Mouse (Mus musculus): ENCODE measurements at regions not wholly inside any gene's neighbourhood (a gene's known extent, or its start where the extent isn't known, plus 50 kb on each side); places are given as distances from the start of the nearest gene placed in this dataset.
"Not testable (repeated sequence)": the region's sequence is repeated elsewhere in the genome, so short reads cannot be mapped to it uniquely, and the experiment has no call there.

DNA sequence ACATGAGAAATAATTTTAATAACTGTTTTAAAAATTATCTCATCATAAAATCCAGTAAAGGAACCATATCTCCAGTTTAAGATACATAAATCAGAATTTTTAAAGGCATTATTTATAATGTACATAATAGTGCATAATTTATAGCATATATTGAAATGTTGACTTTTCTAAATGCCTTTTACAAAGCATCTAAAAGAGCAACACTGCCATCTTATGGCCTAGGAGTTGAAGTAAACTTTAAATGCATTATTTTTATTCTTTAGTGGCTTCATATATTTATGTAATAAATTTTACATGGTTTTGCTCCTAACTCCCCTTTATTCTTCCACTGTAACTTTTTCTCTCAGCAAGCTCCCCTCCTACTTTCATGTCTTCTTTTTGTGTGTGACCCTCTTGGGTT is 90.6 kb downstream of the 4921511C20Rik start:
- Histone ChIP-seq H3K4me3 (ENCODE audit: low read depth, low read length) (no peak overlapping the region), H3K27ac (ENCODE audit: low read depth, low read length) (no peak overlapping the region), H3K27me3 (ENCODE audit: insufficient read depth, low read length) (no peaks in the 10 kb centered on the region), H3K4me1 (ENCODE audit: insufficient read depth, low read length) (no peaks in the 10 kb centered on the region), H3K36me3 (ENCODE audit: insufficient read depth, low read length) (no peaks in the 10 kb centered on the region), H3K9me3 (ENCODE audit: low read length) (no peaks in the 10 kb centered on the region), H3K9ac (replicated peaks; ENCODE audit: low read length, poor library complexity, severe bottlenecking) (no peak overlapping the region), H3K4me2 (ENCODE audit: low read depth, low read length, poor library complexity, severe bottlenecking) (no peak overlapping the region)
- DNase-seq (ENCODE audit: low spot score), result peak; percentile 52
- peak; percentile 64 for TF ChIP-seq CTCF (IDR thresholded peaks at IDR 0.05)
- ATAC-seq (ENCODE audit: low FRiP score), result no peak

- Histone ChIP-seq H3K27ac (ENCODE audit: low read depth, low read length) (no peak overlapping the region), H3K27me3 (ENCODE audit: insufficient read depth, low read length) (no peaks in the 10 kb centered on the region), H3K9me3 (ENCODE audit: low read length) (no peaks in the 10 kb centered on the region), H3K36me3 (ENCODE audit: insufficient read depth, low read length) (no peaks in the 10 kb centered on the region), H3K9ac (replicated peaks; ENCODE audit: low read length, poor library complexity, severe bottlenecking) (no peak overlapping the region), H3K4me1 (ENCODE audit: insufficient read depth, low read length) (no peaks in the 10 kb centered on the region), H3K4me2 (ENCODE audit: low read depth, low read length, poor library complexity, severe bottlenecking) (no peak overlapping the region), H3K4me3 (ENCODE audit: low read depth, low read length) (no peak overlapping the region)
- no peak for ATAC-seq (ENCODE audit: low FRiP score)
- peak; percentile 20; the same call in 1 of the 2 replicates for TF ChIP-seq CTCF (IDR thresholded peaks at IDR 0.05)
- peak; percentile 10 for DNase-seq (ENCODE audit: low spot score)
Observed at GRCm38 (mm10) chrX:127519114-127519513, 125.0 kb downstream of the 4921511C20Rik start.

GRCm38 (mm10) chrX:127524543-127524942 is 130.4 kb downstream of the 4921511C20Rik start:
- WGBS, result 81% methylated on average over 1 of the region's 1 CpGs

GRCm38 (mm10) chrX:127554001-127554400 is 159.9 kb downstream of the 4921511C20Rik start:
- Histone ChIP-seq H3K27ac (ENCODE audit: low read depth, low read length) (no peak overlapping the region), H3K9ac (replicated peaks; ENCODE audit: low read length, poor library complexity, severe bottlenecking) (no peak overlapping the region), H3K4me3 (ENCODE audit: low read depth, low read length) (no peak overlapping the region), H3K9me3 (ENCODE audit: low read length) (no peaks in the 10 kb centered on the region), H3K4me1 (ENCODE audit: insufficient read depth, low read length) (no peaks in the 10 kb centered on the region), H3K4me2 (ENCODE audit: low read depth, low read length, poor library complexity, severe bottlenecking) (no peak overlapping the region), H3K36me3 (ENCODE audit: insufficient read depth, low read length) (no peaks in the 10 kb centered on the region), H3K27me3 (ENCODE audit: insufficient read depth, low read length) (no peaks in the 10 kb centered on the region)
- ATAC-seq (ENCODE audit: low FRiP score) (no peak), DNase-seq (ENCODE audit: low spot score) (peak; percentile 61)
- no peak for TF ChIP-seq CTCF (IDR thresholded peaks at IDR 0.05)

More at GRCm38 (mm10) chrX:127524543-127524942, 130.4 kb downstream of the 4921511C20Rik start:
- H3K4me2 ChIP-seq (ENCODE audit: low read depth, low read length, poor library complexity, severe bottlenecking); ATAC-seq (ENCODE audit: low FRiP score); H3K4me3 ChIP-seq (ENCODE audit: low read depth, low read length); H3K27ac ChIP-seq (ENCODE audit: low read depth, low read length); H3K9me3 ChIP-seq (ENCODE audit: low read length); H3K36me3 ChIP-seq (ENCODE audit: insufficient read depth, low read length); DNase-seq (ENCODE audit: low spot score); H3K4me1 ChIP-seq (ENCODE audit: insufficient read depth, low read length); H3K27me3 ChIP-seq (ENCODE audit: insufficient read depth, low read length); H3K9ac ChIP-seq (replicated peaks; ENCODE audit: low read length, poor library complexity, severe bottlenecking): not testable (repeated sequence)

All from midbrain, postnatal 0 days (tissue).